Mouse (Mus musculus): ENCODE measurements at regions not wholly inside any gene's neighbourhood (a gene's known extent, or its start where the extent isn't known, plus 50 kb on each side); places are given as distances from the start of the nearest gene placed in this dataset.

DNA sequence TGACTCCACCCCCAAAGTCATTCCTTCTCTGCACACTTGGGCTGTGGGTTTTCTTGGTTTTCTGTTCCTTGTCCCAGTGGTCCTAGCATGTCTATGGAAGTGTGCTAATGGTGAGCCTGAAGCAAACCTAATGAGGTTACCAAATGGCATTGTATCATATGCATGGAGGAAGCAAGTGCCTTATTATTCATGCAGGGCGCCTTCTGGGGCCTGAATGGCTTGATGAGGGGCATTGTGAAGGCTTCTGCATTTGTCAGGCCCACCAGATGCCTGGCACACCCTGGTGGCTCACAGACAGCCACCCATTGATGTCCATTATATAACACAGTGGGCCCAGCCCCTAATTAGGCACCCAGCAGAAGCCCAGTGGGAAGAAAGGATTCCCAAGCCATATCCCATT is 182.0 kb downstream of the Med10 start:
- TF ChIP-seq CTCF (conservative IDR thresholded peaks at IDR 0.05; ENCODE audit: low read length) = no peak
- TF ChIP-seq POU5F1 (IDR thresholded peaks at IDR 0.05; ENCODE audit: borderline replicate concordance, low read length) = no peak
- TF ChIP-seq NANOG (IDR thresholded peaks at IDR 0.05; ENCODE audit: borderline replicate concordance, low read length) = no peak

Data from E14TG2a.4 (cell line).